Mouse (Mus musculus): ENCODE data around the gene Ak8. TPM values are rescaled to one million over a fixed set of nuclear protein-coding genes. Genes with fewer than 3 reads are reported as not detected.

Ak8 gene
- polyA plus RNA-seq, 1 experiment from 2014 or later: 0.81 TPM

- Histone ChIP-seq H3K4me1 (no peaks in the 10 kb centered on the region), H3K36me3 (peaks cover 24% of the 10 kb centered on the region), H3K9me3 (no peaks in the 10 kb centered on the region), H3K27ac (no peak overlapping the region), H3K9ac (no peak overlapping the region), H3K27me3 (replicated peaks) (no peaks in the 10 kb centered on the region), H3K4me3 (replicated peaks) (no peak overlapping the region), H3K4me2 (no peak overlapping the region)
- 47% methylated on average over 3 of the region's 3 CpGs for WGBS
- no peak for ATAC-seq (ENCODE audit: insufficient read depth, low FRiP score, low read depth)
These were observed 11.5 kb upstream of the Ak8 start for GRCm38 (mm10) chr2:28688431-28688830.

GRCm38 (mm10) chr2:28692692-28693091 is 7.3 kb upstream of the Ak8 start:
- Histone ChIP-seq H3K36me3 (no peaks in the 10 kb centered on the region), H3K4me3 (replicated peaks) (no peak overlapping the region), H3K9me3 (no peaks in the 10 kb centered on the region), H3K4me1 (no peaks in the 10 kb centered on the region), H3K27me3 (replicated peaks) (no peaks in the 10 kb centered on the region), H3K27ac (no peak overlapping the region), H3K4me2 (no peak overlapping the region), H3K9ac (no peak overlapping the region)
- ATAC-seq (ENCODE audit: insufficient read depth, low FRiP score, low read depth): no peak
- WGBS: 77% methylated on average over 9 of the region's 9 CpGs

DNA sequence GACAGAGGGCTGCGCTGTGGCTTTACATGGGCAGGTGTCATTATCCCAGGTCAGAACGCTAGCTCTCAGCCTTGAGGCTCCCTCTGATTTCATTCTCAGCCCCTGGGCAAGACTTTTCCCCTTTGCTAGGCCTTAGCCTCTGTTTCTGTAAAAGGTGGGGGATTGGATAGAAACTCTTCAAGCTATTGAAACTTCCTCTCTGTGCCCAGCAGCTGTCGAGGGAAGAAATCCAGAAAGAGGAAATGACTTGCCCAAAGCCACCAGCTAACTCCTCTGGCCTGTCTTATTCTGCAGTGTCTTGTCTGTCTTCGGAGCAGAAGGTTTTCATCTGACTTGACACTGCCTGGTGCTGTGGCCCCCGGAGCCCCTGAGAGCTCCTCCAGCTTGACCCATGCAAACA is 1.4 kb upstream of the Ak8 start:
- 72% methylated on average over 5 of the region's 5 CpGs for WGBS
- Histone ChIP-seq H3K27me3 (replicated peaks) (no peaks in the 10 kb centered on the region), H3K4me3 (replicated peaks) (no peak overlapping the region), H3K27ac (no peak overlapping the region), H3K9me3 (no peaks in the 10 kb centered on the region), H3K4me2 (no peak overlapping the region), H3K9ac (no peak overlapping the region), H3K36me3 (no peaks in the 10 kb centered on the region), H3K4me1 (peaks cover 8% of the 10 kb centered on the region; the same call in 1 of the 2 replicates)
- no peak for ATAC-seq (ENCODE audit: insufficient read depth, low FRiP score, low read depth)

- Histone ChIP-seq H3K36me3 (no peaks in the 10 kb centered on the region), H3K9ac (no peak overlapping the region), H3K4me1 (peaks cover 8% of the 10 kb centered on the region; the same call in 1 of the 2 replicates), H3K27me3 (replicated peaks) (no peaks in the 10 kb centered on the region), H3K4me2 (no peak overlapping the region), H3K9me3 (no peaks in the 10 kb centered on the region), H3K27ac (no peak overlapping the region), H3K4me3 (replicated peaks) (no peak overlapping the region)
- no peak for ATAC-seq (ENCODE audit: insufficient read depth, low FRiP score, low read depth)
- 65% methylated on average over 8 of the region's 8 CpGs for WGBS
These were observed 1.8 kb downstream of the Ak8 start for GRCm38 (mm10) chr2:28701646-28702262.

- Histone ChIP-seq H3K4me1 (no peaks in the 10 kb centered on the region), H3K36me3 (no peaks in the 10 kb centered on the region), H3K9me3 (no peaks in the 10 kb centered on the region), H3K27ac (no peak overlapping the region), H3K4me2 (no peak overlapping the region), H3K9ac (no peak overlapping the region), H3K4me3 (replicated peaks) (no peak overlapping the region), H3K27me3 (replicated peaks) (no peaks in the 10 kb centered on the region)
- no peak for ATAC-seq (ENCODE audit: insufficient read depth, low FRiP score, low read depth)
- 65% methylated on average over 8 of the region's 8 CpGs for WGBS
These were observed 6.2 kb downstream of the Ak8 start for GRCm38 (mm10) chr2:28706106-28706636.

GRCm38 (mm10) chr2:28706787-28707186 is 6.8 kb downstream of the Ak8 start:
- ATAC-seq (ENCODE audit: insufficient read depth, low FRiP score, low read depth): no peak
- no peaks in the 10 kb centered on the region for H3K36me3 ChIP-seq
- H3K4me3 ChIP-seq (replicated peaks): no peak overlapping the region
- no peaks in the 10 kb centered on the region for H3K9me3 ChIP-seq
- H3K27me3 ChIP-seq (replicated peaks): no peaks in the 10 kb centered on the region
- no peak overlapping the region for H3K9ac ChIP-seq
- WGBS: 39% methylated on average over 6 of the region's 6 CpGs
- no peak overlapping the region for H3K27ac ChIP-seq
- no peaks in the 10 kb centered on the region for H3K4me1 ChIP-seq
- no peak overlapping the region for H3K4me2 ChIP-seq

- Histone ChIP-seq H3K4me2 (no peak overlapping the region), H3K4me3 (replicated peaks) (no peak overlapping the region), H3K9me3 (no peaks in the 10 kb centered on the region), H3K27ac (no peak overlapping the region), H3K36me3 (no peaks in the 10 kb centered on the region), H3K4me1 (no peaks in the 10 kb centered on the region), H3K9ac (no peak overlapping the region), H3K27me3 (replicated peaks) (no peaks in the 10 kb centered on the region)
- ATAC-seq (ENCODE audit: insufficient read depth, low FRiP score, low read depth): no peak
- 83% methylated on average over 8 of the region's 8 CpGs for WGBS
These were observed 13.1 kb downstream of the Ak8 start for GRCm38 (mm10) chr2:28713036-28713435.

DNA sequence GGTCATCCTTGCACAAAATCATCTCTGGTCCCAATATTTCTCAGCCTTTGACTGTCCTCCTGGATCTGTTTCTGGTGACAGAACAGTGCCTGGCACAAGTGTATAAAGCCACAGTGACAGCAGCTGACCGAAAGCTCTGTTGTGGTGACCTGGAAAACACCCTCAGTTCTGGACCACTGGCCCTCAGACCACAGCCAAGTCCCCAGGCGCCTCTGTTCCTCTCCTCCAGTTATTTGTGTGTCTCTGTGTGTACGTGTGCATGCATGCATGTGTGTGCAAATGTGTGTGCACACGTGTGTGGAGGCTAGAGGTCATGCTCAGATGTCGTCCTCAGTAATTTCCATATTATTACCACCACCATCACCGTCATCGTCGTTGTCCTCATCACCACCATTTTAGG is 22.5 kb downstream of the Ak8 start:
- no peak for ATAC-seq (ENCODE audit: insufficient read depth, low FRiP score, low read depth)
- Histone ChIP-seq H3K36me3 (no peaks in the 10 kb centered on the region), H3K4me1 (no peaks in the 10 kb centered on the region), H3K9ac (no peak overlapping the region), H3K4me3 (replicated peaks) (no peak overlapping the region), H3K9me3 (no peaks in the 10 kb centered on the region), H3K4me2 (no peak overlapping the region), H3K27ac (no peak overlapping the region), H3K27me3 (replicated peaks) (no peaks in the 10 kb centered on the region)
- WGBS: 91% methylated on average over 8 of the region's 8 CpGs

GRCm38 (mm10) chr2:28723912-28724311 is 23.9 kb downstream of the Ak8 start:
- no peak for ATAC-seq (ENCODE audit: insufficient read depth, low FRiP score, low read depth)
- H3K4me2 ChIP-seq: no peak overlapping the region
- H3K27me3 ChIP-seq (replicated peaks): no peaks in the 10 kb centered on the region
- no peak overlapping the region for H3K27ac ChIP-seq
- no peaks in the 10 kb centered on the region for H3K4me1 ChIP-seq
- WGBS: 55% methylated on average over 9 of the region's 9 CpGs
- no peak overlapping the region for H3K9ac ChIP-seq
- no peaks in the 10 kb centered on the region for H3K36me3 ChIP-seq
- no peak overlapping the region for H3K4me3 ChIP-seq (replicated peaks)
- H3K9me3 ChIP-seq: no peaks in the 10 kb centered on the region

GRCm38 (mm10) chr2:28727786-28728404 is 27.9 kb downstream of the Ak8 start:
- no peaks in the 10 kb centered on the region for H3K4me1 ChIP-seq
- 41% methylated on average over 16 of the region's 16 CpGs for WGBS
- H3K27ac ChIP-seq: no peak overlapping the region
- no peak overlapping the region for H3K9ac ChIP-seq
- no peaks in the 10 kb centered on the region for H3K36me3 ChIP-seq
- H3K27me3 ChIP-seq (replicated peaks): no peaks in the 10 kb centered on the region
- no peaks in the 10 kb centered on the region for H3K9me3 ChIP-seq
- no peak for ATAC-seq (ENCODE audit: insufficient read depth, low FRiP score, low read depth)
- H3K4me2 ChIP-seq: no peak overlapping the region
- no peak overlapping the region for H3K4me3 ChIP-seq (replicated peaks)

DNA sequence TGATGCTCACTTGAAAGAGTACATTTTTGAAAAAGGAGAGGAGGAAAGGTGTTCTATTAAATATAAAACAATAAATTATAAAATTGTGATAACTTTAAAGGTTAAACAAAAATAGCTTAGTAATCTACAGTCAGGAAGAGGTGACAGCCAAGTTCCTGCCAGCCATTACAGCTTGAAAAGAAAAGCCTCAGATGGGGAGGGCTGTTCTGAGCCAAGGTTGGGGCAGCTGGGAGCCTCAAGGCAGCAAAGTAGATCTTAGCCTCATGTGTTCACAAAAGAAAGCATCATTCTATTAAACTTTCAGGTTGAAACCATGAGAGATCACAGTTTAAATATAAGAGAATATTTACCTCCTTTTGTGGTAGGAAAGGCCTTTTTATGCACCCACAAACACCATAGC is 30.7 kb downstream of the Ak8 start:
- Histone ChIP-seq H3K27ac (no peak overlapping the region), H3K36me3 (no peaks in the 10 kb centered on the region), H3K9me3 (no peaks in the 10 kb centered on the region), H3K4me2 (no peak overlapping the region), H3K4me3 (replicated peaks) (no peak overlapping the region), H3K4me1 (no peaks in the 10 kb centered on the region), H3K9ac (no peak overlapping the region), H3K27me3 (replicated peaks) (no peaks in the 10 kb centered on the region)
- no peak for ATAC-seq (ENCODE audit: insufficient read depth, low FRiP score, low read depth)

GRCm38 (mm10) chr2:28737112-28737511 is 37.1 kb downstream of the Ak8 start:
- no peak overlapping the region for H3K4me2 ChIP-seq
- no peaks in the 10 kb centered on the region for H3K36me3 ChIP-seq
- H3K4me1 ChIP-seq: no peaks in the 10 kb centered on the region
- 87% methylated on average over 5 of the region's 5 CpGs for WGBS
- no peak overlapping the region for H3K9ac ChIP-seq
- no peaks in the 10 kb centered on the region for H3K9me3 ChIP-seq
- no peak overlapping the region for H3K27ac ChIP-seq
- no peaks in the 10 kb centered on the region for H3K27me3 ChIP-seq (replicated peaks)
- no peak for ATAC-seq (ENCODE audit: insufficient read depth, low FRiP score, low read depth)
- H3K4me3 ChIP-seq (replicated peaks): no peak overlapping the region

Data from stomach, embryonic 15.5 days (tissue).